Mouse (Mus musculus): ENCODE measurements around the gene Gm11985. TPM values are rescaled to one million over a fixed set of nuclear protein-coding genes. Genes with fewer than 3 reads are reported as not detected.
"Not testable (repeated sequence)": the region's sequence is repeated elsewhere in the genome, so short reads cannot be mapped to it uniquely, and the experiment has no call there.

Gm11985 gene
- polyA plus RNA-seq, 1 experiment from 2014 or later = not detected

- WGBS = 80% methylated on average over 7 of the region's 7 CpGs
- H3K36me3 ChIP-seq (ENCODE audit: control insufficient read depth, insufficient read depth, low read length) = no peaks in the 10 kb centered on the region
- H3K27ac ChIP-seq (ENCODE audit: low read length) = no peak overlapping the region
- ATAC-seq (ENCODE audit: insufficient read depth, low FRiP score) = no peak
- H3K27me3 ChIP-seq (ENCODE audit: control insufficient read depth, insufficient read depth, low read length) = no peaks in the 10 kb centered on the region
- H3K4me1 ChIP-seq (ENCODE audit: control insufficient read depth, insufficient read depth, low read length) = no peaks in the 10 kb centered on the region
- H3K4me3 ChIP-seq (replicated peaks; ENCODE audit: low read length) = no peak overlapping the region
- no peak overlapping the region for H3K4me2 ChIP-seq (ENCODE audit: low read depth, low read length)
- 0 out of 2 replicates have a peak overlapping the region, but pooled peaks have one; percentile 18 for H3K9ac ChIP-seq (ENCODE audit: low read length)
- H3K9me3 ChIP-seq (replicated peaks; ENCODE audit: control insufficient read depth, low read length) = no peaks in the 10 kb centered on the region
Measured at GRCm38 (mm10) chr11:7226810-7227550, 38.6 kb upstream of the Gm11985 start.

- no peak overlapping the region for H3K4me2 ChIP-seq (ENCODE audit: low read depth, low read length)
- H3K9me3 ChIP-seq (replicated peaks; ENCODE audit: control insufficient read depth, low read length) = no peaks in the 10 kb centered on the region
- H3K36me3 ChIP-seq (ENCODE audit: control insufficient read depth, insufficient read depth, low read length) = no peaks in the 10 kb centered on the region
- WGBS = 64% methylated on average over 2 of the region's 2 CpGs
- no peak overlapping the region for H3K27ac ChIP-seq (ENCODE audit: low read length)
- H3K27me3 ChIP-seq (ENCODE audit: control insufficient read depth, insufficient read depth, low read length) = no peaks in the 10 kb centered on the region
- no peak overlapping the region for H3K4me3 ChIP-seq (replicated peaks; ENCODE audit: low read length)
- H3K9ac ChIP-seq (ENCODE audit: low read length) = no peak overlapping the region
- H3K4me1 ChIP-seq (ENCODE audit: control insufficient read depth, insufficient read depth, low read length) = no peaks in the 10 kb centered on the region
- ATAC-seq (ENCODE audit: insufficient read depth, low FRiP score) = no peak
Measured at GRCm38 (mm10) chr11:7226200-7226599, 37.8 kb upstream of the Gm11985 start.

- not testable (repeated sequence) for H3K9ac ChIP-seq (ENCODE audit: low read length); H3K36me3 ChIP-seq (ENCODE audit: control insufficient read depth, insufficient read depth, low read length); H3K4me2 ChIP-seq (ENCODE audit: low read depth, low read length); ATAC-seq (ENCODE audit: insufficient read depth, low FRiP score); H3K4me1 ChIP-seq (ENCODE audit: control insufficient read depth, insufficient read depth, low read length); H3K9me3 ChIP-seq (replicated peaks; ENCODE audit: control insufficient read depth, low read length); H3K4me3 ChIP-seq (replicated peaks; ENCODE audit: low read length); H3K27ac ChIP-seq (ENCODE audit: low read length); H3K27me3 ChIP-seq (ENCODE audit: control insufficient read depth, insufficient read depth, low read length)
- WGBS = 71% methylated on average over 8 of the region's 8 CpGs
Measured at GRCm38 (mm10) chr11:7221826-7222225, 33.5 kb upstream of the Gm11985 start.

GRCm38 (mm10) chr11:7215703-7216102, 27.3 kb upstream of the Gm11985 start:
- WGBS = 16% methylated on average over 8 of the region's 8 CpGs
- H3K4me2 ChIP-seq (ENCODE audit: low read depth, low read length) = no peak overlapping the region
- H3K4me3 ChIP-seq (replicated peaks; ENCODE audit: low read length) = no peak overlapping the region
- H3K9me3 ChIP-seq (replicated peaks; ENCODE audit: control insufficient read depth, low read length) = no peaks in the 10 kb centered on the region
- ATAC-seq (ENCODE audit: insufficient read depth, low FRiP score) = no peak
- H3K9ac ChIP-seq (ENCODE audit: low read length) = no peak overlapping the region
- peaks cover 16% of the 10 kb centered on the region; the same call in 1 of the 2 replicates for H3K4me1 ChIP-seq (ENCODE audit: control insufficient read depth, insufficient read depth, low read length)
- H3K27ac ChIP-seq (ENCODE audit: low read length) = no peak overlapping the region
- no peaks in the 10 kb centered on the region for H3K36me3 ChIP-seq (ENCODE audit: control insufficient read depth, insufficient read depth, low read length)
- peaks cover 18% of the 10 kb centered on the region for H3K27me3 ChIP-seq (ENCODE audit: control insufficient read depth, insufficient read depth, low read length)

- peak overlapping the region; percentile 65 for H3K4me3 ChIP-seq (replicated peaks; ENCODE audit: low read length)
- ATAC-seq (ENCODE audit: insufficient read depth, low FRiP score) = no peak
- WGBS = 4% methylated on average over 14 of the region's 14 CpGs
- peak overlapping the region; percentile 94 for H3K4me2 ChIP-seq (ENCODE audit: low read depth, low read length)
- peaks cover 18% of the 10 kb centered on the region for H3K27me3 ChIP-seq (ENCODE audit: control insufficient read depth, insufficient read depth, low read length)
- no peak overlapping the region for H3K9ac ChIP-seq (ENCODE audit: low read length)
- no peaks in the 10 kb centered on the region for H3K9me3 ChIP-seq (replicated peaks; ENCODE audit: control insufficient read depth, low read length)
- H3K36me3 ChIP-seq (ENCODE audit: control insufficient read depth, insufficient read depth, low read length) = no peaks in the 10 kb centered on the region
- peaks cover 16% of the 10 kb centered on the region; the same call in 1 of the 2 replicates for H3K4me1 ChIP-seq (ENCODE audit: control insufficient read depth, insufficient read depth, low read length)
- no peak overlapping the region for H3K27ac ChIP-seq (ENCODE audit: low read length)
Measured at GRCm38 (mm10) chr11:7214761-7215160, 26.4 kb upstream of the Gm11985 start.

GRCm38 (mm10) chr11:7214342-7214660, 25.9 kb upstream of the Gm11985 start:
- H3K27me3 ChIP-seq (ENCODE audit: control insufficient read depth, insufficient read depth, low read length) = peaks cover 18% of the 10 kb centered on the region
- no peaks in the 10 kb centered on the region for H3K9me3 ChIP-seq (replicated peaks; ENCODE audit: control insufficient read depth, low read length)
- H3K36me3 ChIP-seq (ENCODE audit: control insufficient read depth, insufficient read depth, low read length) = no peaks in the 10 kb centered on the region
- H3K4me3 ChIP-seq (replicated peaks; ENCODE audit: low read length) = peak overlapping the region; percentile 65
- WGBS = under 1% methylated on average over 12 of the region's 12 CpGs
- H3K9ac ChIP-seq (ENCODE audit: low read length) = peak overlapping the region; percentile 73
- H3K4me2 ChIP-seq (ENCODE audit: low read depth, low read length) = peak overlapping the region; percentile 94
- peaks cover 16% of the 10 kb centered on the region; the same call in 1 of the 2 replicates for H3K4me1 ChIP-seq (ENCODE audit: control insufficient read depth, insufficient read depth, low read length)
- no peak for ATAC-seq (ENCODE audit: insufficient read depth, low FRiP score)
- no peak overlapping the region for H3K27ac ChIP-seq (ENCODE audit: low read length)

- Histone ChIP-seq H3K4me1 (ENCODE audit: control insufficient read depth, insufficient read depth, low read length) (peaks cover 16% of the 10 kb centered on the region; the same call in 1 of the 2 replicates), H3K9ac (ENCODE audit: low read length) (peak within 1 kb of the TSS; percentile 73), H3K4me3 (replicated peaks; ENCODE audit: low read length) (peak within 1 kb of the TSS; percentile 65), H3K9me3 (replicated peaks; ENCODE audit: control insufficient read depth, low read length) (no peaks in the 10 kb centered on the region), H3K27ac (ENCODE audit: low read length) (0 out of 2 replicates have a peak within 1 kb of the TSS, but pooled peaks have one; percentile 53), H3K27me3 (ENCODE audit: control insufficient read depth, insufficient read depth, low read length) (peaks cover 18% of the 10 kb centered on the region), H3K36me3 (ENCODE audit: control insufficient read depth, insufficient read depth, low read length) (no peaks in the 10 kb centered on the region), H3K4me2 (ENCODE audit: low read depth, low read length) (peak within 1 kb of the TSS; percentile 94)
- WGBS = under 1% methylated on average over 103 of the region's 104 CpGs
- ATAC-seq (ENCODE audit: insufficient read depth, low FRiP score) = peak; percentile 85
Measured at GRCm38 (mm10) chr11:7213501-7214341, 25.4 kb upstream of the Gm11985 start, which contains the start of gene Igfbp3. Gene Igfbp3 (minus strand): TSS chr11:7213923.

GRCm38 (mm10) chr11:7213161-7213500, 24.8 kb upstream of the Gm11985 start:
- Histone ChIP-seq H3K4me3 (replicated peaks; ENCODE audit: low read length) (peak overlapping the region; percentile 65), H3K9ac (ENCODE audit: low read length) (peak overlapping the region; percentile 73), H3K9me3 (replicated peaks; ENCODE audit: control insufficient read depth, low read length) (no peaks in the 10 kb centered on the region), H3K27ac (ENCODE audit: low read length) (no peak overlapping the region), H3K36me3 (ENCODE audit: control insufficient read depth, insufficient read depth, low read length) (no peaks in the 10 kb centered on the region), H3K4me2 (ENCODE audit: low read depth, low read length) (peak overlapping the region; percentile 94), H3K4me1 (ENCODE audit: control insufficient read depth, insufficient read depth, low read length) (peaks cover 16% of the 10 kb centered on the region; the same call in 1 of the 2 replicates), H3K27me3 (ENCODE audit: control insufficient read depth, insufficient read depth, low read length) (peaks cover 18% of the 10 kb centered on the region)
- ATAC-seq (ENCODE audit: insufficient read depth, low FRiP score) = no peak
- 2% methylated on average over 19 of the region's 19 CpGs for WGBS

Data from stomach, embryonic 16.5 days (tissue).